Mouse (Mus musculus) embryo, embryonic 10.5 days (tissue): Measurements from ENCODE around the gene Vmn2r98.
"Not testable (repeated sequence)": the region's sequence is repeated elsewhere in the genome, so short reads cannot be mapped to it uniquely, and the experiment has no call there.

Experiments used
- DNase-seq: peaks from one replicate; pipeline ENCODE4 v3.0.0-alpha.2; 2015; ENCODE audit warnings: low spot score

Gene Vmn2r98

GRCm38 (mm10) chr17:19053160-19053559 lies at the start of gene Vmn2r98:
Gene Vmn2r98 (plus strand): TSS chr17:19053460.
- not testable (repeated sequence) for DNase-seq

DNA sequence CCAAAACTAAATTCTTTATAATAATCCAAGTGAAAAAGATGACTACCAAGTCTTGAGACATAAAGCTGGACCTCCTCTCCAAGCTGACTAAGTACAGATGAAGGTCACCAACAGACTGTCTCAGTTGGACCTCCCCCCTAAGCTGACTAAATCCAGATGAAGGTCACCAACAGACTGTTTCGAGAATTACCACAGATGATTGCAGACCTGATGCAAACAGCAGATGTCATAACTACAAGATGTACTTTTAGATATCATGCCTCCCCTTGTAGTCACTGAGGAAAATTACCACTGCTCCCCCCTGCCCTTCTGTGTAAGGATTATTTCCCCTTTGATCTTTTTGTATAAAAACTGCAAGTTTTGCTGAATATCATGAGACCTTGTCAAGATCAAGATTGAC lies 21.8 kb upstream of the Vmn2r98 start:
- DNase-seq, result not testable (repeated sequence)

DNA sequence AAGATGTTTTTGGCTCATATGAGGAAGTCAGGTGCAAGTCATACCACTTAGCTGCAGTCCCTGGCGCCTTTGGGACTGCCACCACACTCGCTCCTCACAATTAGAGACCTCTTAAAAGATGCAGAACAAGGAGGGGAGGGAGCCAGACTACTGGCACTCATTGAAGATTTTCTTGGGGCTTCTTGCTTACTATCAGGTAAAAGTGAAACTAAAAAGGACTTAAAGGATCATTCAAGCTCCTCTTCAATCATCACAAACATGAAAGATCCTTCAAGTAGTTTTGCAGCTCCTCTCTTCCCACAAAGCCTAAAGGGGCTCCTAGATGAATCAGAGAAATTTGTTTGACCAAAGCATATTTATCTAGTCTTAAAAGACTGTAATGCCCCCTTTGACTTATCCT lies 21.3 kb upstream of the Vmn2r98 start:
- no peak for DNase-seq

DNA sequence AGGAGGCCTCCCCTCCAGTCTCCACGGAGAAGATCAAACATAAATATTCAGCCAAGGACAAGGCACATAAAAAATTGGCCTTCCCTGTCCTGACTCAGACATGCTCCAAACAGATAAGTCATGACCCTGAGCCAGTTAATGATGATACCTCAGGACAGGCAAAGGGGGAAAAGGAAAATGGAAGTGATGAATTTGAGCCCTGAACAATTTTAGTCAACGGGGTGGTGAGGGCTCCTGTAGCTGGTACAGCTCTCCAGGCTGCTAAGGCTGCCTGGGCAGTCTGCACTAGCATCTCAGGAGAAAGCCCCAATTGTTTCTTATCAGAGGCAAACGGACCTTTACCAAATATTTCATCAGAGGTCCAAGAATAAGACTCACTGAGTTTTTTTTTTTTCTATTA lies 20.5 kb upstream of the Vmn2r98 start:
- no peak for DNase-seq
